Mouse (Mus musculus) kidney, postnatal 0 days (tissue): Measurements from ENCODE around the gene Naa80. TPM values are rescaled to one million over a fixed set of nuclear protein-coding genes. Genes with fewer than 3 reads are reported as not detected.

ENCODE experiments used
- ATAC-seq: fragments of 200-750 bp; cut with Nextera tagmentation; replicated peaks from 2 replicates; pipeline ENCODE4 v1.8.0; 2017; ENCODE audit warnings: low read depth, moderate number of reproducible peaks, moderate TSS enrichment, moderate library complexity; ENCODE audit not compliant: low FRiP score
- DNase-seq: peaks from one replicate; pipeline ENCODE4 v3.0.0-alpha.2; 2016; ENCODE audit warnings: low spot score
- H3K27ac ChIP-seq: fragments of 300-500 bp; sonication (generic); 2 replicates; pipeline ENCODE4 v1.5.1; 2014; ENCODE audit warnings: mild to moderate bottlenecking
- H3K27me3 ChIP-seq: fragments of 300-500 bp; sonication (generic); 2 replicates; pipeline ENCODE4 v1.6.1; 2014; ENCODE audit warnings: low read length, mixed read lengths; ENCODE audit not compliant: insufficient read depth
- H3K36me3 ChIP-seq: fragments of 300-500 bp; sonication (generic); 2 replicates; pipeline ENCODE4 v1.6.1; 2014; ENCODE audit warnings: low read length, mixed read lengths; ENCODE audit not compliant: insufficient read depth
- H3K4me1 ChIP-seq: fragments of 300-500 bp; sonication (generic); replicated peaks from 2 replicates; pipeline ENCODE4 v1.6.1; 2014; ENCODE audit warnings: antibody characterized with exemption, low read length, mixed read lengths; ENCODE audit not compliant: insufficient read depth
- H3K4me2 ChIP-seq: fragments of 300-500 bp; sonication (generic); 2 replicates; pipeline ENCODE4 v1.6.1; 2014; ENCODE audit warnings: mild to moderate bottlenecking, low read length, moderate library complexity, mixed read lengths
- H3K4me3 ChIP-seq: fragments of 300-500 bp; sonication (generic); replicated peaks from 2 replicates; pipeline ENCODE4 v1.5.1; 2014; ENCODE audit warnings: low read depth, low read length
- H3K9ac ChIP-seq: fragments of 300-500 bp; sonication (generic); 2 replicates; pipeline ENCODE4 v1.6.1; 2014; ENCODE audit warnings: low read depth, low read length
- H3K9me3 ChIP-seq: fragments of 300-500 bp; sonication (generic); replicated peaks from 2 replicates; pipeline ENCODE4 v1.6.1; 2016; ENCODE audit warnings: low read length, inconsistent platforms, mixed read lengths
- CTCF ChIP-seq: IDR thresholded peaks from 2 replicates; pipeline ENCODE4 v1.5.1; 2016; ENCODE audit warnings: antibody characterized with exemption, low read depth, mild to moderate bottlenecking, moderate library complexity
- WGBS: fragments of 180-500 bp; shearing (Covaris S2); extraction: QIAGEN DNeasy Blood & Tissue Kit; methylation state at CpG from one replicate; pipeline ENCODE4 v1.1.7; 2014; 5-methylcytosine and 5-hydroxymethylcytosine counted together
- polyA plus RNA-seq: library from polyadenylated mRNA; unstranded; fragments of >200 nt; fragmentation: Nextera tagmentation; extraction: Ambion mirVana; gene quantifications from 2 replicates; pipeline ENCODE4 v1.2.1, GENCODE M21; 2015

Naa80 gene
- polyA plus RNA-seq, 1 experiment from 2014 or later = 22.3 TPM

DNA sequence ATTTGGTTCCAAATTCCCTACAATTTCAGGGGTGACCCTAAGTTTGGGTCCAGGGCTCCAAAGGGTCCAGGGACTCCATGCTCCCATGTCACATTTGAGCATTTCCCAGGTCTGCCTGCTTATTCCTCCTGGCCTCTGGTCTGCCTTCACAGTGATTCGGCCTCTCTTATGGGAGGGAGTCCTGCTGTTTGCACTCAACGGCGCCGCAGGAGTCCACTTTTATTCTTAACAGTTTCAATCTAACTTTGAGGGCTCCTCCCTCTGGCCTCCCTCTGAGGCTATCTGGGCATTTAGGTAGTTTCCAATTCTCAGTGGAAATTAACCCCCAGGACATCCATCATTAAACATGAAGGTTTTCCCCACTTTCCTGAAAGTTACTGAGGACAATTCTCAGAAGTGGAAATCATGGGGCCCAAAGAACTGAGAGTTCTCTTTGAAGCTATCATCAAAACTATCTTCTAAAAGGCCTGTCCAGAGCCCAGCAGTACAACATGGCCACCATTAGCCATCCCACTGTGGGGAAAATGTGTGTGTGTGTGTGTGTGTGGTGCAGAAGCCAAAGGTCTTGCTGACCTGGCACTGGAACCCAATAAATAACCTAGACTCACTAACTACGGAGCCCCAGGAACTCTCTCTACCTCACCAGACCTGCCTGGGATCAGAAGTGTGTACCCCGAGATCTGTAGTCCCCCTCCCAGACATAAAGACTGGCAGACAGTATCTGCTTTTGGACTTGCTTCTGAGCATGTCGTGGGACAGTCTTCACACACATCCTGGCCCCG is 15.8 kb downstream of the Naa80 start:
- no peak overlapping the region for H3K9ac ChIP-seq
- no peak overlapping the region for H3K4me3 ChIP-seq
- H3K27ac ChIP-seq = no peak overlapping the region
- peaks cover 34% of the 10 kb centered on the region for H3K36me3 ChIP-seq
- ATAC-seq (no peak), DNase-seq (no peak)
- H3K9me3 ChIP-seq = no peaks in the 10 kb centered on the region
- H3K4me2 ChIP-seq = no peak overlapping the region
- no peak for TF ChIP-seq CTCF
- 72% methylated on average over 8 of the region's 8 CpGs for WGBS
- H3K27me3 ChIP-seq = no peaks in the 10 kb centered on the region
- H3K4me1 ChIP-seq = no peaks in the 10 kb centered on the region

- Histone ChIP-seq H3K27ac (no peak overlapping the region), H3K9me3 (no peaks in the 10 kb centered on the region), H3K4me2 (no peak overlapping the region), H3K4me3 (no peak overlapping the region), H3K4me1 (no peaks in the 10 kb centered on the region), H3K36me3 (peaks cover 24% of the 10 kb centered on the region), H3K27me3 (no peaks in the 10 kb centered on the region), H3K9ac (no peak overlapping the region)
- no peak for TF ChIP-seq CTCF
- ATAC-seq (no peak), DNase-seq (no peak)
- 86% methylated on average over 11 of the region's 11 CpGs for WGBS
These were observed 18.2 kb downstream of the Naa80 start for GRCm38 (mm10) chr9:107596619-107597569.

DNA sequence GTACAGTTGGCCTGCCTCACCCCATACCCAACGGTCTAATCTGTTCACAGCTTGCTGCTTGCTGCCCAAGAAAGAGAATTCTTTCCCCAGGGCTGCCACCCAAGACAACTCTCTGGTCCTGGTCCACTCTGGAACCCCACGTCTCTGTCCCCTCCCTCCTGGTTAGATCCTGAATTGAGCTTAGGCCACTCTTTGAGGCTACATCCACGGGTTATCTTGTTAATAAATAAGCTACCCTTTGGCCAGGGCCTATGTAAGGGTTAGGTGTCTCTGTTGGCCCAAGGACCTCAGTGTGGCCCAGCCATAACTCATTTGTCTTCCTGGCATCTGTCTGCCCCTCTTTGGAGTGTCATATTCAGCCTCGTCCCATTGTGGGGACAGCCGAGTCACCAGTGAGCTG is 19.7 kb downstream of the Naa80 start:
- WGBS = 62% methylated on average over 5 of the region's 5 CpGs
- no peak for TF ChIP-seq CTCF
- Histone ChIP-seq H3K4me1 (0 out of 2 replicates have a peak, but pooled peaks cover 4% of the 10 kb centered on the region), H3K4me3 (no peak overlapping the region), H3K27me3 (no peaks in the 10 kb centered on the region), H3K9me3 (no peaks in the 10 kb centered on the region), H3K27ac (no peak overlapping the region), H3K9ac (no peak overlapping the region), H3K36me3 (peaks cover 15% of the 10 kb centered on the region; the same call in 1 of the 2 replicates), H3K4me2 (no peak overlapping the region)
- ATAC-seq (no peak), DNase-seq (no peak)

DNA sequence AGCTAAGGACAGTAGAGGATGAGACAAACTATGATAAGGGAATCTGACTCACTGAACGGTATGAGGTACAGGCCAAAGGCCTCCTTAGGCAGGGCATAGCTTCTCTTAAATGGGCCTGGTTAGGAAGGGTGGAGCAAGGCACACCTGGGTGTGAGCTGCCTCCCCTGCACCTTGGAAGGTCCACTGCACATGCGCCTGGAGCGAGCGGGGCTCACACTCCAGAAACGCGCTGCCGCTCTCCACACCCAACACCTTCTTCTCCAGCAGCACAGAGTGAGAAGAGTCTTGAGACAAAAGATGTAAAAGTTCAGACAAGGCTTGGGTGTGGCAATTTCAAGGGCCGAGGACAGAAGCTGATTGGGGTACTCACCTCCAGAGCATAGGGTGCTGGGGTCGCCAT is 20.7 kb downstream of the Naa80 start:
- no peak for TF ChIP-seq CTCF
- no peaks in the 10 kb centered on the region for H3K9me3 ChIP-seq
- H3K27ac ChIP-seq = no peak overlapping the region
- 81% methylated on average over 9 of the region's 9 CpGs for WGBS
- DNase-seq (no peak), ATAC-seq (no peak)
- H3K27me3 ChIP-seq = no peaks in the 10 kb centered on the region
- H3K9ac ChIP-seq = no peak overlapping the region
- 0 out of 2 replicates have a peak, but pooled peaks cover 6% of the 10 kb centered on the region for H3K36me3 ChIP-seq
- H3K4me2 ChIP-seq = no peak overlapping the region
- no peak overlapping the region for H3K4me3 ChIP-seq
- peaks cover 15% of the 10 kb centered on the region; the same call in 1 of the 2 replicates for H3K4me1 ChIP-seq

- Histone ChIP-seq H3K27ac (no peak overlapping the region), H3K36me3 (0 out of 2 replicates have a peak, but pooled peaks cover 5% of the 10 kb centered on the region), H3K27me3 (no peaks in the 10 kb centered on the region), H3K4me3 (no peak overlapping the region), H3K9ac (no peak overlapping the region), H3K9me3 (no peaks in the 10 kb centered on the region), H3K4me1 (peaks cover 19% of the 10 kb centered on the region), H3K4me2 (no peak overlapping the region)
- ATAC-seq (no peak), DNase-seq (no peak)
- no peak for TF ChIP-seq CTCF
- WGBS = 68% methylated on average over 14 of the region's 14 CpGs
These were observed 21.2 kb downstream of the Naa80 start for GRCm38 (mm10) chr9:107599842-107600241.

- 86% methylated on average over 12 of the region's 12 CpGs for WGBS
- Histone ChIP-seq H3K27me3 (no peaks in the 10 kb centered on the region), H3K27ac (no peak overlapping the region), H3K9me3 (no peaks in the 10 kb centered on the region), H3K9ac (no peak overlapping the region), H3K4me2 (no peak overlapping the region), H3K4me1 (peaks cover 21% of the 10 kb centered on the region), H3K4me3 (no peak overlapping the region), H3K36me3 (0 out of 2 replicates have a peak, but pooled peaks cover 5% of the 10 kb centered on the region)
- ATAC-seq (no peak), DNase-seq (no peak)
- no peak; the same call in 1 of the 2 replicates for TF ChIP-seq CTCF
These were observed 22.1 kb downstream of the Naa80 start for GRCm38 (mm10) chr9:107600745-107601144.
